Mouse (Mus musculus) heart, embryonic 13.5 days (tissue): ENCODE results near the gene Txndc17. TPM values are rescaled to one million over a fixed set of nuclear protein-coding genes. Genes with fewer than 3 reads are reported as not detected.

Experiments
- ATAC-seq: fragments of 200-750 bp; cut with Nextera tagmentation; 2 replicates; pipeline ENCODE4 v1.8.0; 2017; ENCODE audit warnings: moderate TSS enrichment; ENCODE audit not compliant: insufficient number of reproducible peaks, low FRiP score, low TSS enrichment; ENCODE audit errors: extremely low read depth
- H3K27ac ChIP-seq: fragments of 300-500 bp; sonication (generic); replicated peaks from 2 replicates; pipeline ENCODE4 v1.5.1; 2015; ENCODE audit warnings: moderate library complexity, mild to moderate bottlenecking, inconsistent platforms
- H3K27me3 ChIP-seq: fragments of 300-500 bp; sonication (generic); replicated peaks from 2 replicates; pipeline ENCODE4 v1.6.1; 2015; ENCODE audit warnings: mild to moderate bottlenecking, inconsistent platforms
- H3K36me3 ChIP-seq: fragments of 300-500 bp; sonication (generic); 2 replicates; pipeline ENCODE4 v1.6.1; 2015; ENCODE audit warnings: mild to moderate bottlenecking, inconsistent platforms
- H3K4me1 ChIP-seq: fragments of 300-500 bp; sonication (generic); 2 replicates; pipeline ENCODE4 v1.6.1; 2015; ENCODE audit warnings: inconsistent platforms
- H3K4me2 ChIP-seq: fragments of 300-500 bp; sonication (generic); 2 replicates; pipeline ENCODE4 v1.6.1; 2015; ENCODE audit warnings: inconsistent platforms, mild to moderate bottlenecking, moderate library complexity
- H3K4me3 ChIP-seq: fragments of 300-500 bp; sonication (generic); 2 replicates; pipeline ENCODE4 v1.5.1; 2015; ENCODE audit warnings: moderate library complexity, mild to moderate bottlenecking, inconsistent platforms
- H3K9ac ChIP-seq: fragments of 300-500 bp; sonication (generic); 2 replicates; pipeline ENCODE4 v1.6.1; 2015; ENCODE audit warnings: inconsistent platforms, mild to moderate bottlenecking, moderate library complexity
- H3K9me3 ChIP-seq: fragments of 300-500 bp; sonication (generic); 2 replicates; pipeline ENCODE4 v1.6.1; 2016; ENCODE audit warnings: inconsistent platforms
- WGBS: fragments of 180-500 bp; shearing (Covaris S2); methylation state at CpG from one replicate; pipeline ENCODE4 v1.1.7; 2015; ENCODE audit warnings: mixed read lengths; 5-methylcytosine and 5-hydroxymethylcytosine counted together
- polyA plus RNA-seq: library from polyadenylated mRNA; unstranded; fragments of >200 nt; fragmentation: Nextera tagmentation; extraction: Ambion mirVana; gene quantifications from 2 replicates; pipeline ENCODE4 v1.2.1, GENCODE M21; 2015

The Txndc17 gene
- polyA plus RNA-seq, 1 experiment from 2014 or later: 137 TPM

GRCm38 (mm10) chr11:72224865-72225264 is 17.5 kb downstream of the Txndc17 start:
- peaks cover 4% of the 10 kb centered on the region for H3K4me1 ChIP-seq
- no peak overlapping the region for H3K4me3 ChIP-seq
- WGBS: 18% methylated on average over 5 of the region's 5 CpGs
- H3K9ac ChIP-seq: no peak overlapping the region
- H3K36me3 ChIP-seq: no peaks in the 10 kb centered on the region
- no peak overlapping the region for H3K27ac ChIP-seq
- no peak for ATAC-seq
- H3K4me2 ChIP-seq: no peak overlapping the region
- H3K27me3 ChIP-seq: peaks cover 24% of the 10 kb centered on the region; the same call in 1 of the 2 replicates
- no peaks in the 10 kb centered on the region for H3K9me3 ChIP-seq

- H3K9me3 ChIP-seq: no peaks in the 10 kb centered on the region
- WGBS: 58% methylated on average over 10 of the region's 10 CpGs
- peaks cover 4% of the 10 kb centered on the region for H3K4me1 ChIP-seq
- H3K4me3 ChIP-seq: no peak overlapping the region
- H3K27ac ChIP-seq: no peak overlapping the region
- no peaks in the 10 kb centered on the region for H3K36me3 ChIP-seq
- no peak overlapping the region for H3K4me2 ChIP-seq
- peaks cover 25% of the 10 kb centered on the region; the same call in 1 of the 2 replicates for H3K27me3 ChIP-seq
- ATAC-seq: no peak
- no peak overlapping the region for H3K9ac ChIP-seq
These were observed 18.9 kb downstream of the Txndc17 start for GRCm38 (mm10) chr11:72226020-72226791.

DNA sequence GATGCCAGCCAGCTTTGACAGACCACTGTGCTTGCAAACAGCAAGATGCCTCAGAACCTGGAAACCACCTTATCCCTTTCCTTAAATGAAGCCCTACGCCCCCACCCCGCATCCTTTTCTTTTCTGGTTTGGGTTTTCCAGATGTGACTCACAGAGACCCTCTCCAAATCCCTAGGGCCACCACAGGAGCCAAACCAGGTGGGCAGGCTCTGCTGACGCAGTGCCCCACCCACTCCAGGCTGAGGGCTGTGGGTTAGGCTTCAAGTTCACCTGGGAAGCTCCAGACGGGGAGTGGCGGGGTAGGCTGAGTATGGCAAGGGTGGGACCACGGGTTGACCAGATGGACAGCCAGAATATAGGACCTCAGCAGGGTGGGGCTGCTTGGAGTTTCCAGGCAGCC is 19.6 kb downstream of the Txndc17 start:
- Histone ChIP-seq H3K9ac (no peak overlapping the region), H3K27me3 (peaks cover 25% of the 10 kb centered on the region; the same call in 1 of the 2 replicates), H3K4me2 (no peak overlapping the region), H3K4me1 (peaks cover 4% of the 10 kb centered on the region), H3K9me3 (no peaks in the 10 kb centered on the region), H3K4me3 (no peak overlapping the region), H3K36me3 (no peaks in the 10 kb centered on the region), H3K27ac (no peak overlapping the region)
- WGBS: 73% methylated on average over 6 of the region's 6 CpGs
- no peak for ATAC-seq

DNA sequence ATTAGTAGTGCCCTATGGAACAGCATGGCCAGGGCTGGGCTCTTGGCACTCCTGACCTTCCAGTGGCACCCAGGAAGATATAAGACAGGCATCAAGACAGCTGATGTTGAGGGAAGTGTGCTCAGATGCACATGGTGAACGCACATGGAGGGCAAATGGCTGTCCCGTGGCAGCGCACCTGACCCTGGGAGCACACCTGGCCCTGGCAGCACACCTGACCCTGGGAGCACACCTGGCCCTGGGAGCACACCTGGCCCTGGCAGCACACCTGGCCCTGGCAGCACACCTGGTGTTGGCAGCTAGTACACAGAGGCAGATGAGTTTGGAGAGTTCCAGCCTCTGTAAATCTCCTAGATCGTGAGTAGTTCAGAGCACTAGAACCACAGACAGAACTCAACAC is 21.2 kb downstream of the Txndc17 start:
- H3K4me1 ChIP-seq: peaks cover 4% of the 10 kb centered on the region
- WGBS: 83% methylated on average over 4 of the region's 4 CpGs
- H3K4me2 ChIP-seq: no peak overlapping the region
- no peak overlapping the region for H3K9ac ChIP-seq
- H3K36me3 ChIP-seq: no peaks in the 10 kb centered on the region
- ATAC-seq: no peak
- H3K9me3 ChIP-seq: no peaks in the 10 kb centered on the region
- H3K27ac ChIP-seq: no peak overlapping the region
- H3K4me3 ChIP-seq: no peak overlapping the region
- H3K27me3 ChIP-seq: peaks cover 25% of the 10 kb centered on the region; the same call in 1 of the 2 replicates

GRCm38 (mm10) chr11:72232068-72232467 is 24.7 kb downstream of the Txndc17 start:
- no peak overlapping the region for H3K4me2 ChIP-seq
- H3K9me3 ChIP-seq: no peaks in the 10 kb centered on the region

DNA sequence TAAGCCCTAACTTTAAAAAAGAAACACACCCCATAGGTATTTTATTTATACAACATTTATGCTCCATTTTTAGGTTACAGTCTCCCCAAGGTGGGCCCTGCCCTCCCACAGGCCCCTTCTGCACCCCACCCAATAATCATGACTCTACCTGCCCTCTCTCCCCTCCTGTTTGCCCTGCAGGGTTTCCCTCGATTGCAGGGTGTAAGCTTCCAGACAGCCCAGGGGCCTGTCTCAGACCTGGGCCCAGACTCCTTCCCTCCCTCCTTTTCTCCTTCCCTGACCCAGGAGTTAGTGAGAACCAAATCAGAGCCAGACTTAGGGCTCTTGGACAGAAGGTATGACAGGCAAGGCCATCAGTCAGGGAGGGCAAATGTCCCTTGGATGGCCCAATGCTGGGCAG is 25.6 kb downstream of the Txndc17 start:
- ATAC-seq: no peak
- no peak overlapping the region for H3K4me2 ChIP-seq
- WGBS: 50% methylated on average over 1 of the region's 1 CpGs
- H3K9ac ChIP-seq: no peak overlapping the region
- no peak overlapping the region for H3K4me3 ChIP-seq
- no peaks in the 10 kb centered on the region for H3K9me3 ChIP-seq
- no peaks in the 10 kb centered on the region for H3K36me3 ChIP-seq
- peaks cover 22% of the 10 kb centered on the region for H3K27me3 ChIP-seq
- no peaks in the 10 kb centered on the region for H3K4me1 ChIP-seq
- H3K27ac ChIP-seq: no peak overlapping the region

More at GRCm38 (mm10) chr11:72232068-72232467, 24.7 kb downstream of the Txndc17 start:
- no peaks in the 10 kb centered on the region for H3K4me1 ChIP-seq
- H3K36me3 ChIP-seq: no peaks in the 10 kb centered on the region
- ATAC-seq: no peak
- no peak overlapping the region for H3K4me3 ChIP-seq
- peaks cover 30% of the 10 kb centered on the region for H3K27me3 ChIP-seq
- no peak overlapping the region for H3K9ac ChIP-seq
- no peak overlapping the region for H3K27ac ChIP-seq
- 71% methylated on average over 7 of the region's 7 CpGs for WGBS

DNA sequence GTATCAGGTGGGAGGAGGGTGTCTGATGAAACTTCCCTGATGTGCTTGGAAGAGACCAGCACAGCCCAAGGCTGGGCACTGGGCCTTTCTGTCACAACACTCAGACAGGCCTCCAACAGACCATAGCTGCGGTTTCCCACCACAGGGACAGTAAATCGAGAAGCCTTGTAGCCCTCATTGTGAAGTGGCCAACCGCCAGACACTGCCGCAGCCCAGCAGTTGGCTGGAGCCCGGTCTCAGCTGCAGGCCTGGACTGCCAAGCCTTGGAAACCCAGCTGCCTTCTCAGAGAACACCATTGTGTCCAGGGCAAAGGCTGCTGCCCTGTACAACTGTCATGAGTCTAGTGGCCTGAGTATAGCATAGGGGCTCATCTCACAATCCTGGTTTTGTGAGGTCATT is 26.7 kb downstream of the Txndc17 start:
- ATAC-seq: no peak
- H3K27ac ChIP-seq: no peak overlapping the region
- H3K4me1 ChIP-seq: no peaks in the 10 kb centered on the region
- H3K27me3 ChIP-seq: peaks cover 14% of the 10 kb centered on the region
- WGBS: 58% methylated on average over 5 of the region's 5 CpGs
- no peak overlapping the region for H3K4me3 ChIP-seq
- no peak overlapping the region for H3K9ac ChIP-seq
- no peaks in the 10 kb centered on the region for H3K9me3 ChIP-seq
- H3K4me2 ChIP-seq: no peak overlapping the region
- no peaks in the 10 kb centered on the region for H3K36me3 ChIP-seq

DNA sequence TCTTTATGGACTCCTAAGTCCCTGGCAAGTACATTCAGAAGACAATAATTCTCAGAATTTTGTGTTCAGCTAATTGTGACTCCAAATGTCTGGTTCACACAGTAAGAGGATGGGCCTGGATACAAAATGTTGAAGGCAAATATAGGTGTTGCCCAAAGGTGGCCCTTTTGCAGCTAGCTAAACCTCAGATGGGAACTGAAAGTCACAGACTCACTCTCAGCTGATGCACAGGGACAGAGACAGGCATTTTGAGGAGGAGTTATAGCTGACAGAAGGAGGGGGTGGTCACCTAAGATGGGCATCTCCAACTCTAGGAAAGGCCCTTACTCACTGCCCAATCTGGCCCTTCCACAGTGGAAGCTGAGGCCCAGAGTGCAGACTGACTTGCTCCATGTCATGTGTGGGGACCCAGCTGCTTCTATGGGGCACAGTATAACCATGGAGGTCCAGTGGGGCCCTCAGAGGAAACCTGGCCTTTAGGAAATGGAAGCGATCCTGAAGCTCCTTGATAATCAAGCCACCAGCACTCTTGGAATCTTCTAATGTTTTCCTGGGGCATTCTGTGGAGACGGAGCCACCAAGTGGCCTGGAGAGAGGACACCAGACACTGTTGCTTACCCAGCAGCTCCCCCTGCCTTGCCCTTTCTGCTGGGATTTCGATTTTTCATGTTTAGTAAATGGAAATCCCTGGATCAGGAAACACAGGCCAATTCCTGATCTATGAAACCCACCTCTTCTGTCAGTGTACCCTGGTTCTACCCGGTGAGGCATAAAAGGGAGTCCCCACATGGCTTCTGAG is 32.9 kb downstream of the Txndc17 start:
- WGBS: 50% methylated on average over 4 of the region's 4 CpGs
- no peak for ATAC-seq
- Histone ChIP-seq H3K9me3 (no peaks in the 10 kb centered on the region), H3K4me3 (no peak overlapping the region), H3K9ac (no peak overlapping the region), H3K4me2 (no peak overlapping the region), H3K27me3 (no peaks in the 10 kb centered on the region; the same call in 1 of the 2 replicates), H3K4me1 (no peaks in the 10 kb centered on the region), H3K36me3 (no peaks in the 10 kb centered on the region), H3K27ac (no peak overlapping the region)

GRCm38 (mm10) chr11:72245196-72245753 is 37.9 kb downstream of the Txndc17 start:
- Histone ChIP-seq H3K27me3 (peaks cover 29% of the 10 kb centered on the region), H3K9ac (no peak overlapping the region), H3K4me2 (no peak overlapping the region), H3K36me3 (no peaks in the 10 kb centered on the region), H3K4me3 (no peak overlapping the region), H3K4me1 (no peaks in the 10 kb centered on the region), H3K9me3 (no peaks in the 10 kb centered on the region), H3K27ac (no peak overlapping the region)
- 69% methylated on average over 8 of the region's 8 CpGs for WGBS
- ATAC-seq: no peak

DNA sequence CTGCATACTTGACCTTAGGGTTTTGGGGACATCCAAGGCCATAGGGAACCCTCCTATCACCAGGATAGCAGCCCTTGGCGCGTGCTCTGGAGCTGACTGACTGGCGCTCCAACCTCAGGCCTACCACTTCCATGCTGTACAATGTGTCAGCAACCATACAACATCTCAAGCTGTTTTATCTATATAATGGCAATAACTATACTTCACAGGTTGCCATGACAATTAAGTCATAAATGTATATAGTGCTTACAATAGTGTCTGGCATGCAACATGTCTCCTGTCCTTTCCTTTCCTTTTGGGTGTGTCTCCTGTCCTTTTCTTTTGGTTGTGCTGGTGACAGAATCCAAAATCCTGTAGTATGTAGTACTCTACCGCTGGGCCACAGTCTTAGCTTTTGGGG is 48.3 kb downstream of the Txndc17 start:
- H3K9me3 ChIP-seq: no peaks in the 10 kb centered on the region
- no peak overlapping the region for H3K9ac ChIP-seq
- no peak for ATAC-seq
- H3K27ac ChIP-seq: no peak overlapping the region
- no peak overlapping the region for H3K4me2 ChIP-seq
- WGBS: 84% methylated on average over 4 of the region's 4 CpGs
- no peaks in the 10 kb centered on the region for H3K4me1 ChIP-seq
- H3K36me3 ChIP-seq: no peaks in the 10 kb centered on the region
- no peak overlapping the region for H3K4me3 ChIP-seq
- peaks cover 35% of the 10 kb centered on the region for H3K27me3 ChIP-seq

DNA sequence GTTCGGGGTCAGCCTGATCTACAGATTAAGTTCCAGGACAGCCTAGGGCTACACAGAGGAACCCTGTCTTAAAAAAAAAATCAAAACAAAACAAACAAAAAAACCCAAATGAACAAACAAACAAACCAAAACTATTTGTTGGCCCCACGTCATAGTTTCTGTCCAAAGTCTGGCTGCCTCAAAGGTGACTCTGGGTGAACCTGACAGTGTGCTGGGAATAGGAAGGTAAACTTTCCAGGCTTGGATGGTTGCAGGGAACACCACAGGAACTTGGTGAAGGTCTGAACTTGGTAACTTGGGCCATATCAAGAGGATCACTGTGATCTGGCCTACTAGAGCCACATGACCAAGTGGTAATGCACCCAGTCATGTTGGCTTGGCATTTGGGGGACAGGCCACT is 49.1 kb downstream of the Txndc17 start:
- H3K4me3 ChIP-seq: no peak overlapping the region
- no peaks in the 10 kb centered on the region for H3K36me3 ChIP-seq
- no peaks in the 10 kb centered on the region for H3K4me1 ChIP-seq
- ATAC-seq: no peak
- H3K9me3 ChIP-seq: no peaks in the 10 kb centered on the region
- H3K9ac ChIP-seq: no peak overlapping the region
- peaks cover 31% of the 10 kb centered on the region for H3K27me3 ChIP-seq
- no peak overlapping the region for H3K27ac ChIP-seq
- 54% methylated on average over 2 of the region's 2 CpGs for WGBS
- no peak overlapping the region for H3K4me2 ChIP-seq
